ENCODE assay signal across 27 mouse cellular contexts in the genomic region with DNA sequence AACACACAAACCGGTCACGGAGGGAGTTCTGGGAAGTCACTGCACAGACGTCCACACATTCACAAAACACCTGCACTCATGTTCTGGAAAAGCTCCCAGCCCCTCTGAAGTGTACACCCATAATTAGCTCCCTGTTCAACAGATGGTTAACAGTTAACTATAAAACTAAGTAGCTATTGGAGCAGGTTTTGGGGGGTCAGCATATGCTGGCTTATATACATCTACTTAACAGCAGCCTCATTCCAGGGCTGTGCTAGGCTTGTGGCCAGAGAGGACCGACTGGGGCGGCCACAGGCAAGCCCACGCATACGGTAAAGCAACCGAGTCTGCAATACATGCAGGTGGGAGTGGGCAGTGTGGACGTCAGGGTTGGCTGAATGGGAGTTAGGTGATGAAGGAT.
DNase-seq lines count a peak whose midpoint lies in the region; ATAC-seq and TF ChIP-seq lines count a peak whose summit lies in the region.
"Had no signal": no experiment of that assay in that cellular context is flagged by ENCODE, and none has a peak within 500 bp of the region (broad histone marks: within the 10 kb centered on the region; RNA-seq: fewer than 3 reads in every experiment).

No protein-coding gene starts in this region.

- H3K27ac ChIP-seq in forebrain, embryonic 14.5 days (ENCODE audit: low read depth, low read length): no peak overlapping the region
- no peak overlapping the region for H3K27ac ChIP-seq in forebrain, embryonic 12.5 days
- H3K27ac ChIP-seq in heart, embryonic 16.5 days (ENCODE audit: low read length): no peak overlapping the region
- peak overlapping the region; percentile 74 for H3K27ac ChIP-seq in kidney, embryonic 16.5 days (ENCODE audit: low read length)
- no peak overlapping the region for H3K27ac ChIP-seq in limb, embryonic 14.5 days (replicated peaks; ENCODE audit: low read depth, low read length)
- H3K27ac ChIP-seq: embryonic facial prominence, embryonic 12.5 days; hindbrain, embryonic 13.5 days; layer of hippocampus, adult 2 months; left cerebral cortex, adult 2 months; midbrain, embryonic 12.5 days; neural tube, embryonic 13.5 days had no signal

- H3K9ac ChIP-seq in forebrain, embryonic 14.5 days (ENCODE audit: low read length): no peak overlapping the region
- H3K9ac ChIP-seq in forebrain, embryonic 12.5 days: no peak overlapping the region
- H3K9ac ChIP-seq in heart, embryonic 16.5 days (ENCODE audit: low read length): no peak overlapping the region
- 0 out of 2 replicates have a peak overlapping the region, but pooled peaks have one; percentile 39 for H3K9ac ChIP-seq in kidney, embryonic 16.5 days (replicated peaks; ENCODE audit: low read length)
- H3K9ac ChIP-seq in limb, embryonic 14.5 days (ENCODE audit: low read depth, low read length, severe bottlenecking): no peak overlapping the region
- H3K9ac ChIP-seq: embryonic facial prominence, embryonic 12.5 days; hindbrain, embryonic 13.5 days; liver, postnatal 0 days; midbrain, embryonic 12.5 days; neural tube, embryonic 13.5 days had no signal

- H3K36me3 ChIP-seq in forebrain, embryonic 14.5 days (ENCODE audit: control insufficient read depth, insufficient read depth, low read length): no peaks in the 10 kb centered on the region
- H3K36me3 ChIP-seq in forebrain, embryonic 12.5 days (replicated peaks): no peaks in the 10 kb centered on the region
- H3K36me3 ChIP-seq in heart, embryonic 16.5 days (ENCODE audit: control insufficient read depth, insufficient read depth): no peaks in the 10 kb centered on the region
- no peaks in the 10 kb centered on the region for H3K36me3 ChIP-seq in kidney, embryonic 16.5 days (ENCODE audit: insufficient read depth, low read length)
- no peaks in the 10 kb centered on the region for H3K36me3 ChIP-seq in limb, embryonic 14.5 days (ENCODE audit: control insufficient read depth, insufficient read depth, low read length)
- H3K36me3 ChIP-seq: embryonic facial prominence, embryonic 12.5 days; G1E; hindbrain, embryonic 13.5 days; midbrain, embryonic 12.5 days; neural tube, embryonic 13.5 days had no signal

- no peaks in the 10 kb centered on the region for H3K9me3 ChIP-seq in forebrain, embryonic 14.5 days (replicated peaks; ENCODE audit: control insufficient read depth, low read length)
- H3K9me3 ChIP-seq in forebrain, embryonic 12.5 days: no peaks in the 10 kb centered on the region
- no peaks in the 10 kb centered on the region for H3K9me3 ChIP-seq in heart, embryonic 16.5 days (replicated peaks; ENCODE audit: control insufficient read depth, low read length)
- H3K9me3 ChIP-seq in kidney, embryonic 16.5 days (ENCODE audit: low read length): no peaks in the 10 kb centered on the region
- H3K9me3 ChIP-seq in limb, embryonic 14.5 days (ENCODE audit: control insufficient read depth, low read length): no peaks in the 10 kb centered on the region
- H3K9me3 ChIP-seq: embryonic facial prominence, embryonic 12.5 days; hindbrain, embryonic 13.5 days; midbrain, embryonic 12.5 days; neural tube, embryonic 13.5 days had no signal

- no peaks in the 10 kb centered on the region for H3K27me3 ChIP-seq in forebrain, embryonic 14.5 days (replicated peaks; ENCODE audit: control insufficient read depth, insufficient read depth, low read length)
- no peaks in the 10 kb centered on the region for H3K27me3 ChIP-seq in forebrain, embryonic 12.5 days
- H3K27me3 ChIP-seq in heart, embryonic 16.5 days (ENCODE audit: control insufficient read depth, insufficient read depth, low read length): no peaks in the 10 kb centered on the region
- H3K27me3 ChIP-seq in kidney, embryonic 16.5 days (ENCODE audit: insufficient read depth, low read length): no peaks in the 10 kb centered on the region
- H3K27me3 ChIP-seq in limb, embryonic 14.5 days (ENCODE audit: control insufficient read depth, insufficient read depth, low read length): no peaks in the 10 kb centered on the region
- H3K27me3 ChIP-seq: embryonic facial prominence, embryonic 12.5 days; hindbrain, embryonic 13.5 days; midbrain, embryonic 12.5 days; neural tube, embryonic 13.5 days had no signal

- peak; percentile 24 for DNase-seq in forebrain, embryonic 14.5 days (ENCODE audit: low spot score)
- DNase-seq in heart, postnatal 4 days: no peak
- no peak for DNase-seq in kidney, postnatal 14 days
- no peak for DNase-seq in limb, embryonic 14.5 days (ENCODE audit: low spot score)
- no peak for DNase-seq in embryo, embryonic 10.5 days (ENCODE audit: low spot score)
- DNase-seq: adrenal gland, adult 8-10 months; cerebellum, adult 8-10 months; cerebellum, postnatal 25 days; embryo, embryonic 11 days; gastrocnemius, postnatal 14 days; kidney, postnatal 36 days; liver, postnatal 0 days; lung, postnatal 36 days; right cerebral cortex, postnatal 4 days; thymus, adult 2 months; thymus, postnatal 36 days had no signal

- H3K4me3 ChIP-seq in forebrain, embryonic 14.5 days (ENCODE audit: low read depth, low read length): no peak overlapping the region
- no peak overlapping the region for H3K4me3 ChIP-seq in forebrain, embryonic 12.5 days (replicated peaks)
- no peak overlapping the region for H3K4me3 ChIP-seq in heart, embryonic 16.5 days (ENCODE audit: low read length)
- H3K4me3 ChIP-seq in kidney, embryonic 16.5 days (ENCODE audit: low read length): no peak overlapping the region
- no peak overlapping the region for H3K4me3 ChIP-seq in limb, embryonic 14.5 days (replicated peaks; ENCODE audit: low read length)
- H3K4me3 ChIP-seq: embryonic facial prominence, embryonic 12.5 days; hindbrain, embryonic 13.5 days; layer of hippocampus, adult 2 months; left cerebral cortex, adult 2 months; midbrain, embryonic 12.5 days; neural tube, embryonic 13.5 days had no signal

- no peak for ATAC-seq in forebrain, embryonic 14.5 days
- ATAC-seq in forebrain, embryonic 12.5 days (ENCODE audit: low FRiP score): no peak
- peak; percentile 41; the same call in 1 of the 2 replicates for ATAC-seq in heart, embryonic 16.5 days (replicated peaks; ENCODE audit: extremely low read depth, insufficient read depth, low FRiP score)
- peak; percentile 67 for ATAC-seq in kidney, embryonic 16.5 days (ENCODE audit: low FRiP score, low TSS enrichment)
- ATAC-seq in limb, embryonic 14.5 days (ENCODE audit: low FRiP score, low read depth): peak; percentile 61
- ATAC-seq: liver, postnatal 0 days had no signal

- WGBS in forebrain, embryonic 14.5 days: 72% methylated on average over 9 of the region's 9 CpGs
- WGBS in forebrain, embryonic 12.5 days: 80% methylated on average over 9 of the region's 9 CpGs
- 58% methylated on average over 9 of the region's 9 CpGs for WGBS in heart, embryonic 16.5 days
- WGBS in kidney, embryonic 16.5 days: 40% methylated on average over 9 of the region's 9 CpGs
- WGBS in limb, embryonic 14.5 days: 24% methylated on average over 9 of the region's 9 CpGs

- TF ChIP-seq POLR2A in limb, embryonic 14.5 days (IDR thresholded peaks at IDR 0.05; ENCODE audit: borderline replicate concordance, extremely low read depth, insufficient read depth, insufficient read length): no peak

- no peak overlapping the region for H3K4me2 ChIP-seq in forebrain, embryonic 14.5 days (ENCODE audit: low read length)
- H3K4me2 ChIP-seq in forebrain, embryonic 12.5 days: no peak overlapping the region
- H3K4me2 ChIP-seq in heart, embryonic 16.5 days (ENCODE audit: low read depth, low read length): no peak overlapping the region
- no peak overlapping the region for H3K4me2 ChIP-seq in kidney, embryonic 16.5 days (replicated peaks; ENCODE audit: low read depth, low read length)
- no peak overlapping the region for H3K4me2 ChIP-seq in limb, embryonic 14.5 days (replicated peaks; ENCODE audit: low read depth, low read length, severe bottlenecking)
- H3K4me2 ChIP-seq: embryonic facial prominence, embryonic 12.5 days; hindbrain, embryonic 13.5 days; liver, embryonic 11.5 days; midbrain, embryonic 12.5 days; neural tube, embryonic 13.5 days had no signal

- 0 out of 2 replicates have a peak, but pooled peaks cover 3% of the 10 kb centered on the region for H3K4me1 ChIP-seq in forebrain, embryonic 14.5 days (ENCODE audit: control insufficient read depth, insufficient read depth, low read length)
- H3K4me1 ChIP-seq in forebrain, embryonic 12.5 days: peaks cover 23% of the 10 kb centered on the region
- H3K4me1 ChIP-seq in heart, embryonic 16.5 days (ENCODE audit: control insufficient read depth, insufficient read depth, low read length): peaks cover 14% of the 10 kb centered on the region
- peaks cover 41% of the 10 kb centered on the region for H3K4me1 ChIP-seq in kidney, embryonic 16.5 days (ENCODE audit: insufficient read depth, low read length)
- H3K4me1 ChIP-seq in limb, embryonic 14.5 days (ENCODE audit: control insufficient read depth, insufficient read depth, low read length): peaks cover 34% of the 10 kb centered on the region

Comparison
In these comparisons a context has a peak if more than half of its experiments do, and no peak if none do; other contexts are left out.
1. ATAC-seq: peak in heart, embryonic 16.5 days (single experiment), kidney, embryonic 16.5 days (single experiment) and limb, embryonic 14.5 days (single experiment); none in forebrain, embryonic 14.5 days (single experiment) and forebrain, embryonic 12.5 days (single experiment).